Mouse (Mus musculus) olfactory bulb, adult 2 months (tissue): ENCODE data around the gene Igfn1.

ENCODE experiments used
- CTCF ChIP-seq: fragments of 200-500 bp; IDR thresholded peaks from 2 replicates; pipeline ENCODE4 v1.5.1; 2012; ENCODE audit warnings: low read depth, mild to moderate bottlenecking, low read length, moderate library complexity; ENCODE audit not compliant: insufficient read depth
- POLR2A ChIP-seq: fragments of 200-500 bp; IDR thresholded peaks from 2 replicates; pipeline ENCODE4 v1.6.1; 2012; ENCODE audit warnings: mild to moderate bottlenecking, low read depth, low read length, moderate library complexity; ENCODE audit not compliant: insufficient read depth

- TF ChIP-seq POLR2A (no peak), CTCF (no peak)
These were observed 8.8 kb upstream of the Igfn1 start for GRCm38 (mm10) chr1:136014796-136015502.
